Mouse (Mus musculus) liver, postnatal 0 days (tissue): ENCODE measurements around the gene Vti1a.

Source experiments
- CTCF ChIP-seq: sonication (generic); IDR thresholded peaks from 2 replicates; pipeline ENCODE4 v1.5.1; 2016; ENCODE audit warnings: antibody characterized with exemption, low read depth
- EP300 ChIP-seq: IDR thresholded peaks from 2 replicates; pipeline ENCODE4 v1.6.1; 2016; ENCODE audit warnings: antibody characterized with exemption, low read depth, mild to moderate bottlenecking

GRCm38 (mm10) chr19:55587638-55588421 is 271.7 kb downstream of the Vti1a start:
- TF ChIP-seq EP300 = no peak
- TF ChIP-seq CTCF = no peak
